Mouse (Mus musculus) left cerebral cortex, postnatal 14 days (tissue): ENCODE measurements around the gene Gys1. TPM values are rescaled to one million over a fixed set of nuclear protein-coding genes. Genes with fewer than 3 reads are reported as not detected.
"Not testable (repeated sequence)": the region's sequence is repeated elsewhere in the genome, so short reads cannot be mapped to it uniquely, and the experiment has no call there.

Experiments used
- DNase-seq, 2 experiments: peaks; one replicate each; pipeline ENCODE4 v3.0.0; 2021 to 2022; ENCODE audit warnings: low spot score in 2 of 2, mixed read lengths in 1 of 2
- intact Hi-C: fragments of 180-260 bp; cut with DNase I; formaldehyde crosslinking; loops from one replicate; pipeline ENCODE4 v1.15.1; 2025
- total RNA-seq, 2 experiments: library from RNA; stranded (reverse); gene quantifications; 2 replicates each; pipeline ENCODE4 v1.2.3; 2021

The Gys1 gene
- total RNA-seq, 2 experiments from 2014 or later = 14.4 to 16.3 TPM

DNA sequence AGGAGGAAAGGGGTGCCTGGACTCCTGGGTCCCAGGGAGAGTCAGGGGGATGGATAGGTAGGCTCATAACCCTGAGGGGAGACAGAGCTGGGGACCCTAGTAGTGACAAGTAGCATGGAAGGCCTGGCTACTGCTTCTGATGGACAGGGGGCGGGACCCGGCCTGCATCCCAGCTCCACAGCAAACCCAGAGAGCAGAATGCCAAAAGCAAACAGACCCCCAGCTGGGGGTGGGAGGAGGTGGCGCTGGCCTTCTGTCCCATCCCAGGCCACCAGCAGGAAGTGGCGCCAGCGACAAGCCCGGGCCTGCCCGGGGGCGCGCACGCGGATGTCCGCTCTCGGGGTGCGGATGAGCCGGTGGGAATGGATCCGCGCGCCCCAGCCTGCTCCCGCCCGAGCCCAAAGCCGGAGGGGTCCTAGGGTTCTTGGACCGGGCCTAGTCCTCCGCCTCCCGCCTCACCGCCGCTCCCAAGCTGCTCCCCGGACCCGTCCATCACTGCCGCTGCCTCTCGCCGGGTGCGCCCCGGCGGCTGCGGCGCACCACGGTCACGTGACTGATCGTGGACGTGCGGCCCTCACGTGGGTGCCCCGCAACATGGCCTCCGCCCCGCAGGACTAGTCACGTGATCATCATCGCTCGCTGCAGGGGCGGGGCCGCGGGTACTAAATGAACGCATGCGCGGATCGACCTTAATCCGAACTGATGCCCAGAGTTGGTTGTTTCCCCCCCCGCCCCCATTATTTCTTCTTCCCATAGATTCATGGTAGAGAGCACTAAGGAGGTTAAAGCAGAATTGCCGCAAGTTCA, 31.8 kb downstream of the Gys1 start, which contains the start of gene Bax:
Gene Bax, minus strand, starts transcription at position 616 of the 807 bp plus-strand sequence.
- intact Hi-C loops = loop anchor here (10.0 kb wide), 1 partner anchor 238 kb away; the partner anchor contains the start of gene Dbp
- peak; percentile 97 to 98 for DNase-seq

DNA sequence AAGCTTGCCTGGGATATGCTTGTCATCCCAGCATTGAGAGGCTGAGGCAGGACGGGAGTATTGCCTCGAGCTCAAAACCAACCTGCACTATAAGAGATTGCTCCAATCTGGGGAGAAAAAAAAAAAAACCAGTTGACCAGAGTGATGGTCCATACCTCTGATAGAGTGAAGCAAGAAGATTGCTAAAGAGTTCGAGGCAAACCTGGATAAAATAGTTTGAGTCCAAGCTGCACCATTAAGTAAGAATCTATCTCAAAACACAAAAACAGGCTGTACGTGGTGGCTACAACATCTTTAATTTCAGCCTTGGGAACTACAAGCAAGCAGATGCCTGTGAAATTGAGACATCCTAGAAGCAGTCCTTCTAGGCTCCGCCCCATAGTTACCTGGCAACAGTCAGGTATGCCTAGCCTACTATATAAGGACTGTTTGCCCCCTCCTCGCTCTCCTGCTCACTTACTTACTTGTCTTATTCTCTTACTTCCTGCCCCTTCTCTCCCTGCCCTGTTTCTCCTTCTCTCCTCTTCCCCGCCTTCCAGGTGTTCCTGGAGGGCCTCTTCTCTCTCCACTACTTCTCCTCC, 32.5 kb downstream of the Gys1 start:
- intact Hi-C loops = loop anchor here (10.0 kb wide), 1 partner anchor 238 kb away; the partner anchor contains the start of gene Dbp
- DNase-seq = no peak

DNA sequence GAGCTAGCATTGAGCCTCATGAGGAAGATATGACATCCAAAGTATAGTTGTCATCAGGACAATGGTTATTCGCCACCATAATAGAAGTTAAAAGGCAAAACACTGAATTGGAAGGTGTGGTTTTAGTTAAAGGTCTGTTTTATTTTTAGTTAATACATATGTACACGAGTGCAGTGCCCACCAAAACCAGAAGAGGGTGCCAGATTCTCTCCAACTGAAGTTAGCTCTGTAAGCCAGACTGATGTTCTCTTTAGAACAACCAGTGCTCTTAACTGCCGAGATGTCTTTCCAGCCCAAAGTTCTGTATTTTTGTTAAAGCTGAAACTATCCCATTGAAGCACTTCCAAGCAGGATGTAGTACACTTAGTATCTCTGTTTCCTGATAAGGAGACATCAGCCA, 36.2 kb downstream of the Gys1 start:
- DNase-seq = peak; percentile 87 to 89
- intact Hi-C loops = loop anchor here (5.0 kb wide), 1 partner anchor 46 kb away; no protein-coding TSS in a partner anchor

DNA sequence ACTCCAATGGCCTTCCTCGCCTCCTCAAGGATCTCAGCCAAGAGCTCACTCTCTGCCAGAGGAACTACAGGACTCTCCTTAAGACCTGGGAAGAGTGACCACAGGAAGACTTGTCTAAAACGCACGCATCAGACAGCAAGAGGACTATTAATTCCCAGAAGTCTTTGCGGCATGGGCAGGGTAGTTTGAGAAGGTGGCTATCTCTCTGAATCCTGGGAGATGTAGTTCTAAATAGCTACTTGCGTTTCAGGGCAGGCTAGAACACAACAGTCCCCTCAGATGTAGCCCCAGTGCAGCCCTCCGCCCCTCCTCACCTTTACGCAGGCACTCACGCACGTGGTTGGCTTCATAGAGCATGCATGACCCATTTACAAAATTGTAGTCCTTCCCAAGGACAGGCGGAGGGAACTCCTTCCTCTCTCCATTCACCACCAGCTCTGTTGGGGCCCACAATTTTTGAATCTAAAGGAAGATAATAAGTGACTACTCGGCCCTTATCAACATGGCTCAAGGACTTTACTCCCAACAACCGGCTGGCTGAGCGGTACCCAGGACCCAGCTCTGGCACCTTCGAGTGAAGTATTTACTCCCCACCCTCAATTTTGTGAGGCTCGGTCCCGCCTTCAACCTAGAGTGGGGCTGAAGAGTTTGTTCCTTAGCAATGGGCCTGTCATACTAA, 40.8 kb downstream of the Gys1 start:
- DNase-seq = no peak
- intact Hi-C loops = no loop called here

DNA sequence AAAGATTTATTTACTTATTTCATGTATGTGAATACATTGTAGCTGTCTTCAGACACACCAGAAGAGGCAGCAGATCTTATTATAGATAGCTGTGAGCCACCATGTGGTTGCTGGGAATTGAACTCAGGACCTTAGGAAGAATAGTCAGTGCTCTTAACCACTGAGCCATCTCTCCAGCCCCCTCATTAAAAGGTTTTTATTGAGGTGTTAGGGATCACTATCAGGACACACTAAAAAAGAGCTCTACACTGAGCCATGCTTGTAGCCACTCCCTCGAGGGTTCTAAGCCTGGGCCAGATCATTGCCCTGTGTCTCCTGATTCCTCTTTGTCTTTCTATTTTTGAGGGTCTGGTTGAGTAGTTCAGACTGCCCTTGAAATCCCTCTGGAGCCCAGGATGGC, 41.8 kb downstream of the Gys1 start:
- intact Hi-C loops = loop anchor here (2.0 kb wide), 1 partner anchor 84 kb away; no protein-coding TSS in a partner anchor
- DNase-seq = no peak

DNA sequence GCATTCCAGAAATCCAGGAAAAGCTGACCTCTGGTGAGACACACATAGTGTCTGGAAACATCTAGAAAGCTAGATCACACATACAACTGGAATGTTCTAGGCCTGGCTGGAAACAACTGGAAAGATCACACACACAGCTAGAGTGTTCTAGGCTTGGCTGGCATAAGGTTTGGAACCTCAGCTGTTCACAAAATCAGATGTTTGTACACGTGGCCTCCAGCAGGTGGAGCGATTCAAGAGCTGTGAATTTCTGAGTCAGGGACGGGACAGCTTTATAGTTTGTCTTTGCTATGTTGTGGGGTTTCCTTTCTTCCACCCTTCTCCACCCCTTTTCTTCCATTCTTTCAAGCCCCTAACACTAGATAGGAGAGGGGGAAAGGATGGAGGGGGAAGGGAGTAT, 42.4 kb downstream of the Gys1 start:
- DNase-seq = peak; percentile 67 to 73
- intact Hi-C loops = loop anchor here (2.0 kb wide), 1 partner anchor 84 kb away; no protein-coding TSS in a partner anchor

DNA sequence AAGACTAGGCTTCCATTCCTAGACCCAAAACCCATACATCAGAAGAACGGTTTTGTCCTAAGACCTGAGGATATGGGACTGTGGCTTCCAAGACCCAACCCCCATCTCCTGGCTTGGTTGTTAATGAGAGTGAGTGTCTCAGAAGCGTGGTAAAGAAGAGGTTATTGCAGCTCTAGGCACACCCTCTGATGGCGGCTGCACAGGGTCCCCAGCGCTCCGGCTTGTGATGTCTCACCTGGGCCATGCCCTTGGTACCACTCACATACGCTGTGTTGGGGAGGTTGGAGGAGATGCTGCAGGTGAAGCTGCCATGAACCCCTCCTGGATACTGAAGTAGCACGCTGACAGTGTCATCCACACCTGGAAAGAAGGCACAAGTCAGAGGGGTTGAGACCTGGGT, 44.1 kb downstream of the Gys1 start:
- no peak for DNase-seq
- intact Hi-C loops = no loop called here

DNA sequence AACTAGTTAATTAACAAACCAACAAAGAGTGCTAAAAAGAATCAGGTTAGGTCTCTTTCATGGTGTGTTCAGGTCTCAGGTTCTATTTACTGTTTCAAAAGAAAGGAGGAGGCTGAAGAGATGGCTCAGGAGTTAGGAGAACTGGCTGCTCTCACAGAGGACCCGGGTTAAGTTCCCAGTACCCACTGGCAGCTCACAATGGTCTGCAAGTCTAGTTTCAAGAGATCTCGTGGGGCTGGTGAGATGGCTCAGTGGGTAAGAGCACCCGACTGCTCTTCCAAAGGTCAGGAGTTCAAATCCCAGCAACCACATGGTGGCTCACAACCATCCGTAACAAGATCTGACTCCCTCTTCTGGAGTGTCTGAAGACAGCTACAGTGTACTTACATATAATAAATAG, 45.7 kb downstream of the Gys1 start:
- intact Hi-C loops, DNase-seq: not testable (repeated sequence)

DNA sequence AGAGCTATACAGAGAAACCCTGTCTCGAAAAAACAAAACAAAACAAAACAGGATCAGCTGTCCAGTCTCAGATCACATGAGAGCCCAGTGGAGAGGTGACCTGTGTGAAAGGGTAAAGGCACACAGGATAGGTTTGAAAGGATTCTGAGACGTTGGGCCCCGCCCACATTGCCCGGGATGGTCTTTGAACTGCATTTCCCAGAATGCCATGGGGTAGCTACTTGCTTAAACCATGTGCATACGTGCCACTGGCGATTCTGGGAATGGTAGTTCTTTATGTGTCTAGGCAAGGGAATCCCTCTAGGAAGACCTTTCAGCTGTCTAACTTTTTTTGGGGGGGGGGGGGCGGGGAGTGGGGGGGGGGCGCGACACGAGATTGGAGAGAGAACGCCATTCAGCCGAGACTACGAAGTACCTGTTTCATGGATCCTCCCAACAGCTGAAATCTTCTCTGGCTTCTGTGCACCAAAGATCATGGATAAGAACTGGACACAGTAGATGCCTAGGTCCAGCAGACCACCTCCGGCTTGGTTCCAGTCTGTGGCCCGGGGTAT, 46.8 kb downstream of the Gys1 start, which contains the start of gene Tulp2:
Gene Tulp2, plus strand, starts transcription at position 504 of the 554 bp plus-strand sequence.
- intact Hi-C loops = no loop called here
- DNase-seq = peak; percentile 70 to 79

DNA sequence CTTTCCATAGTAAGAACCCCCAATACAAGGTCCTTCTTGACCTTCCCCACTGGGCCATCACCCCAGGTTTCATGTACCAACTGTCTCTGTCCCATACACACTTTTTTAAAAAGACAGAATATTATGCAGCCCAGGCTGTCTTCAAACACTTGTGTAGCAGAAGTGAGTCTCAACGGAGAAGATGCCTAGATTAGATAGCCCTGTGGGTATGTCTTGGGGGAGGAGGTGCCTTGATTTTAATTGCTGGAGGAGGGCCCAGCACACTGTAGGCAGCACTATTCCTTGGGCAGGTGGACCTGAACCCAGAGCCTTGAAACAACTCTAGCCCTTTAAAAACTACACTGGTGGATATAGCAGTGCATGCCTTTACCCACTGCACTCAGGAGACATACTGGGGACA, 47.5 kb downstream of the Gys1 start:
- DNase-seq = no peak
- intact Hi-C loops = no loop called here

DNA sequence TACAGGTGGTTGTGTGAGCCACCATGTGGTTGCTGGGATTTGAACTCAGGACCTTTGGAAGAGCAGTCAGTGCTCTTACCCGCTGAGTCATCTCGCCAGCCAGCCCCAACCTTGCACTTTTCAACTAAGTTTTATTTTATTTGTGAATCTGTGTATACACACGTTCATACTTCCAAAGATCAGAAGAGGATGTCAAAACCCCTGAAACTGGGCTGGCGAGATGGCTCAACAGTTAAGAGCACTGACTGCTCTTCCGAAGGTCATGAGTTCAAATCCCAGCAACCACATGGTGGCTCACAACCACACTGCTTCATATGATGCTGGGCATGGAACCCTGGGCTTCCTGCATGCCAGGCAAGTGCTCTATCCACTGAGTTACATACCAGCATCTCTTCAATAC, 50.3 kb downstream of the Gys1 start:
- intact Hi-C loops, DNase-seq: not testable (repeated sequence)

DNA sequence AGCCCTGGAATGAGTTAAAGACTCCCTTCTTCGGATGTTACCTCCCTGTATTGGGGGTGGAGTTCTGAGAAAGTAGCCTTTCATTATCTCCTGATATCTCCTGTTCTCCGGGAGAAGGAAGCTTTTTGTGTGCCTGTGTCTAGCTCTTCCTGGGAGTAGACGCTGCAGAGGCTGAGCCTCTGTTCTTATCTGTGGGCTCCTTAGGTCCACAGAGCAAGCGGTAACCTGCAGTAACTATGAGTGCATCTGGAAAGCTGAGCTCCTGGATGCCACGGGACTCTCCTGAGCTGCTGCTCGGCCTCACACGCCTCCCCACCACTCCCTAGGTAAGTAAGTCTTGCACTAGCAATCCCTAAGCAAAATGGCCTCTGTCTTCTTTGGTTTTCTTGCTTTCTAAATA, 51.5 kb downstream of the Gys1 start:
- no peak for DNase-seq
- intact Hi-C loops = no loop called here

DNA sequence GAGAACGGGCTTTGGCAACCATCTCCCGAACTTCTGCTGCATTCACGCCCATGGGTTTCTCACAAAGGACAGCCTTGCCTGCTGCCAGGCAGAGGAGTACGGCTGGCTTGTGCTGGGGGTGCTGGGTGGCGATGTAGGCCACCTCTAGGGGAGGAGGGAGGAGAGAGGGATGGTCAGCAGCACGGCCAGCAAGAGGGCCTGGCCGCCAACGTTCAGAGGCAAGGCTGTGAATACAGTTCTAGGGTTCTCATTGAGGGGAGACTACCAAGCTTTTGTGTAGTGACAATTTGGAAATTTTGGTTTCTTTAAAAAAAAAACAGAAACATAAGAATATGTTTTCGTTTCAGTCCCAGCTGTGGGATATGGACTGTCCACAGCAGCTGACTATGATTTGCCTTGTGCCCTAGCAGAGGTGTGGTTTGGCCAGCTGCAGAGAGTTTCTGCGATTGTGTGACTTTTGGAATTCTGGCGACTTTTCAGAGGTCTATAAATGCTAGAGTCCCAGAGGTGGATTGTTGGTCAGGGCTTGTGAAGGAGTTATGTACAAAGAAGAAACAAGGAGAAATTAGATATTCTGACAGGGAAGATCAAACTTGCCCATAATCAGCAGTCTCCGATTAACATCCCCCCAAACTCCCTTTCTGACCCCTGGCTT, 52.2 kb downstream of the Gys1 start, which contains the start of gene Gm45808:
Gene Gm45808, minus strand, starts transcription at position 51 of the 655 bp plus-strand sequence.
- intact Hi-C loops = no loop called here
- DNase-seq = no peak

DNA sequence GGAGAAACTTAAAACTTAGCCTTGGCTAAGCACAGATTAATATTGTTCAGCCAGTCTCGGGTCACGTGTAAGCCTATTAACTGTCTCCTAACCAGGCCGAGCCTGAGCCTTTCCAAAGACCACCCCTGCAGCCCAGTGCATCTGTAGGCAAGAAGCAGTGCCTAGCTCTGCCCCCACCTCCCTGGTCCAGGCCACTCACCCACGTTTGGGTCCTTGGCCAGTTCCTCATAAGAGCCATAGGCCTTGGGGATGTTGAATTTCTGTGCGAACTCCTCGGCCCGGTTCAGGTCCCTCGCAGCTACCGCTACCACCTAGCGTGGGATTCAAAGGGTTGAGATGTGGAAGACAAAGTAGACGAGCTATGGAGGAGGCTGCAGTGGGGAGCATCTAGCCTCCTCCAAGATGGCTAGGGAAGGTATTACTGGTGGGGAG, 53.2 kb downstream of the Gys1 start:
- intact Hi-C loops = no loop called here
- no peak for DNase-seq

DNA sequence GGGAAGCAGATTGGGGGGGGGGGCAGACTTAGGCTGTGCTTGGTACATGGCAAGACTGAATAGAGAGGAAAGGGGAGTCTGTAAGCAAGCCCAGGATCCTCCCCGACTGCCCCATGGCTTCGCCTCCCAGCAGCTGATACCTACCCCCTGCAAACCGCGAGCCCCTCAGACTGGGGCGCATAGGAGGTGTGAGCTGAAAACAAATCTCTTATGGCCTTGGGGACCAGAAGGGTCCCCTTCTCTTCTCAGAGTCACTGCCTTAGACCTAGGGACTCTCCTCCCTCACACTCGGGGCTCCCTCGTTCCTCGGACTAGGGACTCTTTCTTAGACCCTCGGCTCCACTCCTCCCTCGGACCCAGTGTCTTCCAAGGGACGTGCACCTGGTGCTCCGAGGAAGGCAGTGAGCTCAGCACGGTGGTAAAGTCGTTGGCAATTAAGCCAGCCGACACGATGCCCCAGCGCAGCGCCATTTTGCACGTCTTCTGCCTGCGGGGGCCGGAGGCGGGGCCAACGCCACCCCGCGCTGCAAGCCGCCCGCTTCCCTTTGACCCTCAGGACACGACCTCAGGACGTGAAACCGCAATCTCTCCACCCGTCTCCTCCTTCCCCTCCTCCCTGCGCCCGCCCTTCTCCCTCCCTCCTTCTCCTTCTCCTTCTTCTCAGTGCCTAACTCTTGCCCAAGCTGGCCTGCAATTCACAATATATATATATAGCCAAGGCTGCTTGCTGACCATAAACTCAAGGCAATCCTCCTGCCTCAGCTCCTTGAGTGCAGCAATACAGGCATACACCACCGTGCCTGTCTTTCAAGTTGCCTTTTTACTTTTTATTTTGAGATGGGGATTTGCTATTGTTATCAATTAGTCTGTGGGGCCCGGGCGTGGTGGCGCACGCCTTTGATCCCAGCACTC, 53.9 kb downstream of the Gys1 start, which contains the start of gene Dhdh:
Gene Dhdh, minus strand, starts transcription at position 513 of the 912 bp plus-strand sequence.
- intact Hi-C loops = no loop called here
- DNase-seq = peak; percentile 36 to 39

DNA sequence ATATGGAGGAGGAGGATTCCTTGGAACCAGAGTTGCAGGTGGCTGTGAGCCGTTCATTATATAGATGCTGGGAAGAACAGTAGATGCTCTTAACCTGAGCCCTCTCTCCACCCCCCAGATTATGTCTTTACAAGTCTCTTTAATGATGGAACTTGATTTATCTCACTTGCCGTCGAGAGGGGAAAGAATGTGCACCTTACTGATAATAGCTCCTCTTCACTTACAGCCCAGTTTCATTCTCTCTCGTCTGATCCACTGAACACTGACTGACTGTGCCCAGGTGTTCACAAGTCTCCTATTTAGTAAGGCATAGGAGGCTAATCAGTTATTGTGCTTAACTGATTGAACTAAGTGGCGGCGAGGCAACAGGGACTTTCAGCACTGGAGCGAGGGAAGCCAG, 54.9 kb downstream of the Gys1 start:
- DNase-seq = no peak
- intact Hi-C loops = no loop called here

DNA sequence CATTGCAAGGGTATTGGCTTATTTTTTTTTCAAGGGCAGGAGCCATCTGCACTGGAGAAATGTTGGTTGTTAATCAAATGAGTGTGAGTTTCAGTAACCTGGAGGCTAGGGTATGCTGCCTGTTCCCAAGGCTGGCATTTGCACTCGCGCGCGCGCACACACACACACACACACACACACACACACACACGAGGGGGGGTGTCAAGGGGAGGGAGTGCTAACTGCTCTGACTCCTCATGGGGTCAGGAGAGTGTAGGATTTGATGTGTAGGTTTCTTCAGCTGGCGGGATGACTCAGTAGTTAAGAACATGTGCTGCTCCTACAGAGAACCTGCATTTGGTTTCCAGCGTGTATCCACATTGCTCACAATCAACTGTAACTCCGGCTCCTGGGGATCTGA, 56.2 kb downstream of the Gys1 start:
- intact Hi-C loops = no loop called here
- DNase-seq = peak; percentile 26 to 56

DNA sequence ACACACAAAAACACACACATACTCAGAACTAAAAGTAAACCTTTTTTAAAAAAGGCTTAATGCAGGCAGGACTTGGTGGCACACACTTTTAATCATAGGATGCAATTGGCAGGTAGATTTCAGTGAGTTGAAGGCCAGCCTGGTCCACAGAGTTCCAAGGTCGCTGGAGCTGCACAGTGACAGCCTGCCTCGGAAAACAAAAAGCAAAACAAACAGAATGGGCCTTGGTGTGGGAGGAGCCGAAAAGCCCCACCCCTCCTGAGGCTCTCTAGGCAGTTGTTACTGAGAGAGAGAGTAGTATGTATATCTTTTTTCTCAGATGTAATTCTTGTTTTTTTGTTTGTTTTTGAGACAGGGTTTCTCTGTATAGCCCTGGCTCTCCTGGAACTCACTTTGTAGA, 56.6 kb downstream of the Gys1 start:
- intact Hi-C loops = no loop called here
- DNase-seq = no peak
